Mouse (Mus musculus) forebrain, embryonic 15.5 days (tissue): ENCODE data around the gene Chd5. TPM values are rescaled to one million over a fixed set of nuclear protein-coding genes. Genes with fewer than 3 reads are reported as not detected.

Experiments used
- ATAC-seq: fragments of 200-750 bp; cut with Nextera tagmentation; replicated peaks from 2 replicates; pipeline ENCODE4 v1.8.0; 2017; ENCODE audit warnings: mild to moderate bottlenecking, moderate TSS enrichment, moderate library complexity
- H3K27ac ChIP-seq: fragments of 300-500 bp; sonication (generic); replicated peaks from 2 replicates; pipeline ENCODE4 v1.5.1; 2015; ENCODE audit warnings: mild to moderate bottlenecking, inconsistent platforms
- H3K27me3 ChIP-seq: fragments of 300-500 bp; sonication (generic); 2 replicates; pipeline ENCODE4 v1.6.1; 2015; ENCODE audit warnings: inconsistent platforms
- H3K36me3 ChIP-seq: fragments of 300-500 bp; sonication (generic); 2 replicates; pipeline ENCODE4 v1.6.1; 2015; ENCODE audit warnings: mild to moderate bottlenecking, inconsistent platforms
- H3K4me1 ChIP-seq: fragments of 300-500 bp; sonication (generic); 2 replicates; pipeline ENCODE4 v1.6.1; 2015; ENCODE audit warnings: inconsistent platforms
- H3K4me2 ChIP-seq: fragments of 300-500 bp; sonication (generic); replicated peaks from 2 replicates; pipeline ENCODE4 v1.6.1; 2015; ENCODE audit warnings: mild to moderate bottlenecking, inconsistent platforms
- H3K4me3 ChIP-seq: fragments of 300-500 bp; sonication (generic); 2 replicates; pipeline ENCODE4 v1.5.1; 2015; ENCODE audit warnings: mild to moderate bottlenecking, inconsistent platforms
- H3K9ac ChIP-seq: fragments of 300-500 bp; sonication (generic); replicated peaks from 2 replicates; pipeline ENCODE4 v1.6.1; 2015; ENCODE audit warnings: mild to moderate bottlenecking, inconsistent platforms
- H3K9me3 ChIP-seq: fragments of 300-500 bp; sonication (generic); 2 replicates; pipeline ENCODE4 v1.6.1; 2016; ENCODE audit warnings: inconsistent platforms
- WGBS: fragments of 180-500 bp; shearing (Covaris S2); methylation state at CpG from one replicate; pipeline ENCODE4 v1.1.7; 2015; ENCODE audit warnings: mixed read lengths; 5-methylcytosine and 5-hydroxymethylcytosine counted together
- polyA plus RNA-seq: library from polyadenylated mRNA; unstranded; fragments of >200 nt; fragmentation: Nextera tagmentation; extraction: Ambion mirVana; gene quantifications from 2 replicates; pipeline ENCODE4 v1.2.1, GENCODE M21; 2015

Gene Chd5
- polyA plus RNA-seq, 1 experiment from 2014 or later = 35.5 TPM

- Histone ChIP-seq H3K36me3 (no peaks in the 10 kb centered on the region), H3K9ac (no peak overlapping the region)
Measured at GRCm38 (mm10) chr4:152321464-152321863, 17.0 kb upstream of the Chd5 start.

GRCm38 (mm10) chr4:152324641-152325562 is 13.5 kb upstream of the Chd5 start:
- peak; percentile 49 for ATAC-seq
- Histone ChIP-seq H3K9ac (no peak overlapping the region), H3K27me3 (no peaks in the 10 kb centered on the region), H3K4me2 (0 out of 2 replicates have a peak overlapping the region, but pooled peaks have one; percentile 21), H3K36me3 (peaks cover 14% of the 10 kb centered on the region), H3K27ac (no peak overlapping the region), H3K9me3 (no peaks in the 10 kb centered on the region), H3K4me3 (peak overlapping the region; percentile 91), H3K4me1 (peaks cover 15% of the 10 kb centered on the region)
- WGBS = 55% methylated on average over 16 of the region's 16 CpGs

More at GRCm38 (mm10) chr4:152321464-152321863, 17.0 kb upstream of the Chd5 start:
- 68% methylated on average over 5 of the region's 5 CpGs for WGBS
- Histone ChIP-seq H3K4me2 (no peak overlapping the region), H3K9me3 (no peaks in the 10 kb centered on the region), H3K4me3 (no peak overlapping the region), H3K27me3 (peaks cover 22% of the 10 kb centered on the region), H3K4me1 (peaks cover 6% of the 10 kb centered on the region), H3K27ac (no peak overlapping the region)
- no peak for ATAC-seq

GRCm38 (mm10) chr4:152325574-152326411 is 12.7 kb upstream of the Chd5 start, which contains the start of gene Rpl22:
Gene Rpl22, plus strand, starts transcription at chr4:152325742.
- H3K27ac ChIP-seq = peak within 1 kb of the TSS; percentile 75
- WGBS = under 1% methylated on average over 70 of the region's 70 CpGs

GRCm38 (mm10) chr4:152326543-152326942 is 11.9 kb upstream of the Chd5 start:
- ATAC-seq = no peak
- peak overlapping the region; percentile 93 for H3K9ac ChIP-seq
- peak overlapping the region; percentile 91 for H3K4me3 ChIP-seq
- H3K36me3 ChIP-seq = peaks cover 28% of the 10 kb centered on the region
- no peaks in the 10 kb centered on the region for H3K9me3 ChIP-seq
- H3K4me1 ChIP-seq = peaks cover 15% of the 10 kb centered on the region
- no peaks in the 10 kb centered on the region for H3K27me3 ChIP-seq
- peak overlapping the region; percentile 76 for H3K4me2 ChIP-seq
- 1% methylated on average over 11 of the region's 11 CpGs for WGBS
- H3K27ac ChIP-seq = no peak overlapping the region

More at GRCm38 (mm10) chr4:152325574-152326411, 12.7 kb upstream of the Chd5 start, which contains the start of gene Rpl22:
- H3K4me3 ChIP-seq = peak within 1 kb of the TSS; percentile 91
- H3K9ac ChIP-seq = peak within 1 kb of the TSS; percentile 93
- no peaks in the 10 kb centered on the region for H3K27me3 ChIP-seq
- peaks cover 15% of the 10 kb centered on the region for H3K4me1 ChIP-seq
- peak within 1 kb of the TSS; percentile 76 for H3K4me2 ChIP-seq
- no peaks in the 10 kb centered on the region for H3K9me3 ChIP-seq
- peaks cover 23% of the 10 kb centered on the region for H3K36me3 ChIP-seq
- peak; percentile 97 for ATAC-seq

GRCm38 (mm10) chr4:152328691-152329090 is 9.8 kb upstream of the Chd5 start:
- Histone ChIP-seq H3K27me3 (no peaks in the 10 kb centered on the region), H3K4me2 (no peak overlapping the region), H3K4me1 (peaks cover 15% of the 10 kb centered on the region), H3K4me3 (no peak overlapping the region), H3K9me3 (no peaks in the 10 kb centered on the region), H3K36me3 (peaks cover 49% of the 10 kb centered on the region), H3K9ac (no peak overlapping the region), H3K27ac (no peak overlapping the region)
- no peak for ATAC-seq
- WGBS = 80% methylated on average over 6 of the region's 6 CpGs

- H3K9me3 ChIP-seq = no peaks in the 10 kb centered on the region
- no peak overlapping the region for H3K4me3 ChIP-seq
- H3K4me1 ChIP-seq = no peaks in the 10 kb centered on the region
- H3K27me3 ChIP-seq = no peaks in the 10 kb centered on the region
- ATAC-seq = peak; percentile 60; the same call in 1 of the 2 replicates
- H3K27ac ChIP-seq = no peak overlapping the region
- H3K4me2 ChIP-seq = no peak overlapping the region
- WGBS = 36% methylated on average over 2 of the region's 2 CpGs
- no peak overlapping the region for H3K9ac ChIP-seq
- peaks cover 67% of the 10 kb centered on the region for H3K36me3 ChIP-seq
Measured at GRCm38 (mm10) chr4:152332952-152333351, 5.5 kb upstream of the Chd5 start.

GRCm38 (mm10) chr4:152333587-152333986 is 4.9 kb upstream of the Chd5 start:
- Histone ChIP-seq H3K4me2 (no peak overlapping the region), H3K9ac (no peak overlapping the region), H3K27ac (no peak overlapping the region), H3K4me3 (no peak overlapping the region), H3K36me3 (peaks cover 67% of the 10 kb centered on the region), H3K27me3 (no peaks in the 10 kb centered on the region), H3K4me1 (peaks cover 4% of the 10 kb centered on the region; the same call in 1 of the 2 replicates), H3K9me3 (no peaks in the 10 kb centered on the region)
- WGBS = 91% methylated on average over 12 of the region's 12 CpGs
- ATAC-seq = no peak

GRCm38 (mm10) chr4:152337772-152338171 is 679 bp upstream of the Chd5 start:
- H3K9me3 ChIP-seq = no peaks in the 10 kb centered on the region
- no peak overlapping the region for H3K4me3 ChIP-seq
- ATAC-seq = no peak
- 19% methylated on average over 6 of the region's 6 CpGs for WGBS
- H3K36me3 ChIP-seq = peaks cover 27% of the 10 kb centered on the region
- peaks cover 24% of the 10 kb centered on the region for H3K4me1 ChIP-seq
- H3K27ac ChIP-seq = no peak overlapping the region
- H3K27me3 ChIP-seq = peaks cover 7% of the 10 kb centered on the region; the same call in 1 of the 2 replicates
- no peak overlapping the region for H3K4me2 ChIP-seq
- no peak overlapping the region for H3K9ac ChIP-seq

GRCm38 (mm10) chr4:152339293-152339790 is 891 bp downstream of the Chd5 start:
- ATAC-seq = peak; percentile 32; the same call in 1 of the 2 replicates
- Histone ChIP-seq H3K9ac (peak overlapping the region; percentile 82), H3K36me3 (peaks cover 12% of the 10 kb centered on the region; the same call in 1 of the 2 replicates), H3K9me3 (no peaks in the 10 kb centered on the region), H3K27me3 (peaks cover 7% of the 10 kb centered on the region; the same call in 1 of the 2 replicates), H3K27ac (peak overlapping the region; percentile 38), H3K4me1 (peaks cover 24% of the 10 kb centered on the region), H3K4me2 (peak overlapping the region; percentile 65), H3K4me3 (peak overlapping the region; percentile 51)
- WGBS = 2% methylated on average over 25 of the region's 26 CpGs

- Histone ChIP-seq H3K4me1 (peaks cover 27% of the 10 kb centered on the region), H3K9ac (no peak overlapping the region), H3K27ac (no peak overlapping the region), H3K9me3 (no peaks in the 10 kb centered on the region), H3K27me3 (peaks cover 7% of the 10 kb centered on the region; the same call in 1 of the 2 replicates), H3K36me3 (0 out of 2 replicates have a peak, but pooled peaks cover under 1% of the 10 kb centered on the region), H3K4me2 (peak overlapping the region; percentile 65), H3K4me3 (no peak overlapping the region; the same call in 1 of the 2 replicates)
- WGBS = 38% methylated on average over 15 of the region's 15 CpGs
- ATAC-seq = no peak
Measured at GRCm38 (mm10) chr4:152340584-152341284, 2.3 kb downstream of the Chd5 start.

- H3K27me3 ChIP-seq = peaks cover 7% of the 10 kb centered on the region; the same call in 1 of the 2 replicates
- no peak overlapping the region for H3K4me3 ChIP-seq
- no peak overlapping the region for H3K9ac ChIP-seq
- H3K9me3 ChIP-seq = no peaks in the 10 kb centered on the region
- 9% methylated on average over 5 of the region's 5 CpGs for WGBS
- H3K4me2 ChIP-seq = no peak overlapping the region
- no peak overlapping the region for H3K27ac ChIP-seq
- no peaks in the 10 kb centered on the region for H3K36me3 ChIP-seq
- no peak for ATAC-seq
- H3K4me1 ChIP-seq = peaks cover 25% of the 10 kb centered on the region
Measured at GRCm38 (mm10) chr4:152343296-152343695, 4.8 kb downstream of the Chd5 start.
